Mouse (Mus musculus) left cerebral cortex, adult 2 months (tissue): ENCODE data around the gene Dab1. TPM values are rescaled to one million over a fixed set of nuclear protein-coding genes. Genes with fewer than 3 reads are reported as not detected.

Source experiments
- DNase-seq, 2 experiments: peaks; one replicate each; pipeline ENCODE4 v3.0.0; 2021 to 2022; ENCODE audit warnings: low spot score in 2 of 2, mixed read lengths in 1 of 2; ENCODE audit errors: extremely low spot score in 1 of 2
- H3K27ac ChIP-seq: fragments of 200-600 bp; 2 replicates; pipeline ENCODE4 v1.8.1; 2022
- H3K4me3 ChIP-seq: fragments of 200-600 bp; 2 replicates; pipeline ENCODE4 v1.8.1; 2022
- CTCF ChIP-seq: fragments of 200-600 bp; IDR thresholded peaks from 2 replicates; pipeline ENCODE4 v1.8.1; 2022; ENCODE audit warnings: antibody characterized with exemption, mild to moderate bottlenecking, moderate library complexity
- intact Hi-C: fragments of 180-260 bp; cut with DNase I; formaldehyde crosslinking; loops from one replicate; pipeline ENCODE4 v1.15.1; 2025
- total RNA-seq, 2 experiments: library from RNA; stranded (reverse); gene quantifications; 2 replicates each; pipeline ENCODE4 v1.2.3; 2021

The Dab1 gene
- total RNA-seq, 2 experiments from 2014 or later: 121 to 131 TPM

DNA sequence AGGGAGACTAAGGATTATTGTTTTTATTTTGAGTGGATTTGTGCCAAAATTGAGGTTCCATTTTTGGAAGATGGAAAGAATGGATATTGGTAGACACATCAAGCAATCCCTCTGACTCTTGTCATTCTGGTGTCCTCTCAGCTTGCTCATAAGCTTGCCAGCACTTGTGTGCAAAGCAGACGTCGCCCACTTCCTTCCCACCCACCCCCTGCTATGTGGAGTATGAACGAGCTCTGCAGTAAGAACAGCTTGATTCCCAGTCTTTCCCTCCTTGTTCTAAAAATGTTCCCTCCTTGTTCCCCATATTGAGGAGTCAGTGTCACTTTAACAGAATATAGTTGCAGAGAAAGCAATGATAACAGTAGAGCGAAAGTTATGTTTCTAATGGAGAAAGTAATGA lies 11.0 kb downstream of the Dab1 start:
- peak in 1 of 2 experiments; percentile 20 for DNase-seq
- no peak overlapping the region for H3K4me3 ChIP-seq
- no peak for TF ChIP-seq CTCF
- intact Hi-C loops: loop anchor here (1.0 to 5.0 kb wide), 2 partner anchors 42 to 96 kb away; no protein-coding TSS in a partner anchor
- H3K27ac ChIP-seq: peak overlapping the region; percentile 24; the same call in 1 of the 2 replicates

DNA sequence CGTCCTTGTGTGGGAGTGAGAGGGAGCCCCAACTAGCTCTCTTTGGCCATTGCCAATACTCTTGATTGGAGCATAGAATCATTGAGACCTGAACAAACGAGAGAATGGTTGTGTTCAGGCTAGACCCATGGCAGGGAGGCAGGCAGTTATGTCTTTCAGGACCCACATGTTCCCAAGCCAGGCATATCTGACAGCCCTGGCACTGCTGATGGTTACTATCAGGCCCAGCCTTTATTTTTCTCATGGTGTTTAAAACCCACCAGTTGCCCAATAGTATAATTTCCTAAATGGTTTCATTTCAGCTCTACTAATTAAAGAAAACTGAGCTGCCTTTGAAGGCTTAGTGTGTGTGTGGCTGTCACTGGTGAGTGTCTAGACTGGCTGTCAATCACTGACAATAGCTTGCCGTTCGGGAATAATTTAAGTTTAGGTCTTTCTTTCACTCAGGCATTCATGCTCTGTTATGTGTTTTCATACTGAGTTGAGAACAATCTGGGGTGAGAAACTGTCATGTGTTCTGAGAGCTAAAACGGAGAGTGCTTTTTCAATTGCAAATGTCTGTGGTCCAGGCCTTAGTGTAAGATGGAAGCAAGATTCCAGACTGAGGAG lies 17.1 kb downstream of the Dab1 start:
- intact Hi-C loops: no loop called here

DNA sequence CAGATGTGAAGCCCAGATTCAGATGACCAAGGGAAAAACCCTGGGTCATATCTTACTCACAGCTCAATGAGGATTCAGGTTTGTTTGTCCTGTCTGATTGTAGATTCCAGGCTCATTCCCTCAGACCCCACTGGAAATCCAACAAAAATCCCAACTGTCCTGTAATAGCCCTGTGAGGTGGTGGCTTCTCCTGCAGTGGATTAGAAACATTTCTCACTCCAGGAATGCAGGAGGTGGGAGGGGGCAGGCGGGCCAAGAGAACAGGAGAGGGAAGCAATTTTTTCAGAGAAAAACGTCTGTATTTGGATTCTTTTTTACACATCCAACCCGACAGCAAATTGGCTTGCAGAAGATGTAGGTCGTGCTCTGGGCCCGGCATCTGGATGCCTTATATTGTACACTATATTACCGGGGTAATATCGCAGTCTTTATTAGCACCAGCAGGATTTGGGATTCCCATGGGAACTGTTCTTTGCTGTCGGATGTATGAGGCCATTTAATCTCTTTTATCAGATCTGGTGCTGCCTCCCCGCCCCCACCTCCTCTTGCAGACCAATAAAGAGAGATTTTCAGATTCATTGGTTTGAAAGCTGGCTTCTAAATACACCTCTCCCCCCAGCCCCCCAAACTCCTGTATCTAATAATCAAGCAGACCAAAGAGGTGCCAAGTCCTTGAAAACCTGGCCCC lies 29.2 kb downstream of the Dab1 start:
- no peak overlapping the region for H3K27ac ChIP-seq
- H3K4me3 ChIP-seq: no peak overlapping the region
- no peak for TF ChIP-seq CTCF
- no peak for DNase-seq
- intact Hi-C loops: no loop called here

More for the DNA sequence above, 17.1 kb downstream of the Dab1 start:
- DNase-seq: no peak
- Histone ChIP-seq H3K4me3 (no peak overlapping the region), H3K27ac (no peak overlapping the region)
- TF ChIP-seq CTCF: no peak

DNA sequence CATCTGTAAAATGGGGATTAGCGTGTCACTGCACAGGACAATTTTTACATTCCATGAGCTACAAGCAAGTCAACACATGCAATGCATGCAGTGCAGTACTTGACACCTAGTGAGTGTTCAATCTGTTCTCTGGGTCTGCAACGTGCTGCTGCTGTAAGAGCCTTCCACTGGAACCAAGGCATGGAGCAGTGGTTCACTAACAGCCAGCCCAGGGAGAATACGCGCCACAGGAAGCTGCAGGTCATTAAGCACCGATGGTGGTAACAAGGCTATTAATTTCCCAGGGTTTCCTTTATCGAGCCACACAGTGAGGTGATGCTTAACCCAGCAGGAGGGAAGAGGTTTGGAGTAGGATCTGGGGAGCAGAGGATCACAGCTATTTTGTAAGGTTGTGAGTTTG lies 36.6 kb downstream of the Dab1 start:
- Histone ChIP-seq H3K4me3 (no peak overlapping the region), H3K27ac (no peak overlapping the region)
- intact Hi-C loops: no loop called here
- TF ChIP-seq CTCF: no peak
- no peak for DNase-seq

DNA sequence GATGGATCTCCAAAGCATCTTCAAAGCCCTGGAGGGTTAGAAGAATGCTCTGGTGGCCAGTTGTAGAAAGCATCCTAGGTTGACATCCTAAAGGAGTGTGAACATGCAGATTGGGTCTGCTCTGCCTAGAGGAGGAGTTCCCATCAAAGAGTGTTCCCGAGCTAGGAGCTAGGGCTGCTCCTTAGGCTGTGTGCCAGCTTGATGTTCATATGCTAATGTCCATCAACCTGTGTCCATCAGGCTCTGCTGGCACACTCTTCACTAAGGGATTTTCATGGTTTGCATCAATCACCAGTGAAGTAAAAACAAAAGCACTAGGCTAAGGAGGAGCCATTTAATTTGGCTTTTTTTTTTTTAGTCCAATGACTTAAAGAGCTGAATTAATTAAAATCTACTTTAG lies 42.2 kb downstream of the Dab1 start:
- no peak for TF ChIP-seq CTCF
- no peak overlapping the region for H3K27ac ChIP-seq
- H3K4me3 ChIP-seq: no peak overlapping the region
- no peak for DNase-seq
- intact Hi-C loops: no loop called here

DNA sequence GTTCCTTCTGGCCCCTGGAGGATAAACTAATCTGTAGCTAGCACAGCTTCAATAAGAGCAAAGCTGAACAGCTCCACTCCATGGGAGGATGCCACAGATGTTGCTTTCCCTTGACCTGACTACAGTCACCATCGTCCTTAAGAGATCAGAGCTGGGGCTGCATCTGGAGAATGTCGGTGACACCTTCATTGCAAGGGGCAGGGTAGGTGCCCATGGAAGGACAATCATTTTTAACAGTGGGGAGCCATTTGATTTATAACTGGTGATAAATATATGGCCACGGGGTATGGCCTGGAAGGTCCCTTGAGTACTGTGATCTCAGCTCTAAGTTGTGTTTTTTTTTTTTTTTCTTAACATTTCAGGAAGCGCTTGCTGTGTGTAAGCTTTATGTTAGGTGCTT lies 48.3 kb downstream of the Dab1 start:
- DNase-seq: no peak
- TF ChIP-seq CTCF: no peak
- intact Hi-C loops: no loop called here
- Histone ChIP-seq H3K4me3 (no peak overlapping the region), H3K27ac (no peak overlapping the region)

DNA sequence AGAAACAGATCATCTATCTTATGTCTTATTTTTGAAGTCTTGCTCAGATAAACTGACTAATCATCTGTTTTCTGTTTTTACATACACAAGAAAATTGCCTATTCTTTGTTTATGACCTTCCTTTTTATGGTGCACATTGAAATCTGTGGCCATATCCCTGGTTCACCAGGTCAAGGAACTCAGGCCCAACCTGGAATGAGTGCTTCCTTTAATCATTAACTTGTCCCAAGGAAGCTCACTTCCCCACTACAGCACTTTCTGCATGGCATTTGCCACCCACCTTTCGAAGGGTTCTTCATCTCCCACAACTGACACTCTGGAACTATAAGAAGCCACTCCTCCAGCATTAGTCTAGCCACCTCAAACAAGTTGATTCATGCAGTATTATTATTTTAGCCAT lies 58.0 kb downstream of the Dab1 start:
- intact Hi-C loops: no loop called here
- no peak for DNase-seq
- no peak overlapping the region for H3K27ac ChIP-seq
- no peak overlapping the region for H3K4me3 ChIP-seq
- TF ChIP-seq CTCF: no peak

DNA sequence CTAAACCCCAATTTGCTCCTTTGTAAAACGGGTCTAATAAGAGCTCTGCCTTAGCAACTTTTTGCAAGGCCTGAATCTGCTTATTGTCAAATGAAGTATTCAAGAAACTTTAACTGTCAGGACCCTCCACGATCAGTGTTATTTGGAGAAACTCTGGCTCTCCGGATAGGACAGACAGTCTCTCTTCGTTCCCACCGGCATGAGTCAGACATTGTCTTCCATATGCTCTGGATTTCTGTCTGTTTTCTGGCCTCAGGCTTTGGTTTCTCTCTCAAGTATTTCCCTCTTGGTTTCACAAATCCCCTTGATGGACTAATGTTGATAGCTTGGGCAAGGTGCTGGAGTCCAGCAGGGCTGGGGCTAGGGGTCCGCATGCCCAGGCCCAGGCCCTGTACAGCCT lies 59.3 kb downstream of the Dab1 start:
- DNase-seq: no peak
- no peak for TF ChIP-seq CTCF
- H3K27ac ChIP-seq: 0 out of 2 replicates have a peak overlapping the region, but pooled peaks have one; percentile 8

DNA sequence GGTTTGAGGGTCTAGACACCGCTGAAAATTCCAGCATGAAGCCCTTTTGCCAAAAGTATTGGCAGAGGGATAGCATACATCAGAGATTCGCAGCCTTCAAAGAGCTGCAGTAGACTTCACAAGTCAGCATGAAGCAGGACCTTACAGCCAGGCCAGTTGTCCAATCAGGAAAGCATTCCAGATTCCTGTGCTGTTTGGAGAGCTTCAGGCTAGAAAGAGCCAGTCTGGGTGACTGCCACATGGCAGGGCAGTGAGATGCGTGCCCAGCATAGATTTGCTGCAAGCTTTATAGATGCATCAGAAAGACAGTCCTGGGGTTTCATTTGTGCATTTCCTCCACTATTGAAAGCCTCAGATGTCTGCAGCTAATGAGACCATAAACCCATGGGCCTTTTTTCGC lies 66.0 kb downstream of the Dab1 start:
- no peak overlapping the region for H3K4me3 ChIP-seq
- DNase-seq: no peak
- TF ChIP-seq CTCF: no peak
- intact Hi-C loops: no loop called here
- H3K27ac ChIP-seq: no peak overlapping the region

More for the DNA sequence above, 59.3 kb downstream of the Dab1 start:
- no peak overlapping the region for H3K4me3 ChIP-seq
- intact Hi-C loops: no loop called here

DNA sequence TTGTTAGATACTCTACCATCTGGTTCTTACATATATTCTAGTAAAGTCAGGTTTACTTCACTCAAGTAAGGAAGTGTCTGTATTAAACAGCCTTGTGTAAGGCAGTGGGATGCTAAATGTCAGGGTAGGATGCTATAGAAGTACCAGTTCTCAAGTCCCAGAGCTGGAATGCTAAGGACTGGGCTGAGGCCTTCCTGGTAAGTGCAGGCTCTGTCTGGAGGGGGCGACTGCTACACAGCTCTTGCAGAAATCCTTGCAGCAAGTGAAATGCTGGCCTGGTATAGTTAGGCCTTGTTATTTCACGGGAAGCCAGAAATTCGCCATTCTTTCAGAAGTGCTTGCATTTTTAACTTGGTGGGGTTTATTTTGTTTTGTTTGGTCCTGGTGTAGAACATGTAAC lies 72.6 kb downstream of the Dab1 start:
- no peak overlapping the region for H3K27ac ChIP-seq
- intact Hi-C loops: loop anchor here (10.0 kb wide), 2 partner anchors 673 to 1203 kb away; no protein-coding TSS in a partner anchor
- peak; percentile 44 for TF ChIP-seq CTCF
- no peak for DNase-seq
- no peak overlapping the region for H3K4me3 ChIP-seq

DNA sequence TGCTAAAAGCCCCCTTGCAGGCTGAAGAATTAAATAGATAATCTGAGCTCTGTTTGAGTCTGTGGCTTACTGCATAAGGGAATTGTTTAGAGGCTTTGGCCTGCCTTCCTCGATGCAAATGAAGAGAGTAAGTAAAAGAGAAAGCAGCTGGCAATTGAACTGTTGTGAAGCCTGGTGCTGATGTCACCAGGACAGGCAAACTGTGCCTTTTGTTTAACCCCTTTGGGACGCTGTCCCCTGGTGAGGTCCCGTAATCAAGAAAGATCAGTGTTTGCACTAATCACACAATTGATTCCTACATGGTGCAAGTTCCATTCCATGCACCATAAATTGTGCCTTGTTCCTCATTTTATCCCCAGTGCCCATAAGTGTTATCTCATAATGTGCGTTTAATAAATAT lies 80.6 kb downstream of the Dab1 start:
- TF ChIP-seq CTCF: no peak
- no peak overlapping the region for H3K4me3 ChIP-seq
- intact Hi-C loops: loop anchor here (10.0 kb wide), 2 partner anchors 665 to 1195 kb away; no protein-coding TSS in a partner anchor
- no peak for DNase-seq
- H3K27ac ChIP-seq: no peak overlapping the region; the same call in 1 of the 2 replicates

DNA sequence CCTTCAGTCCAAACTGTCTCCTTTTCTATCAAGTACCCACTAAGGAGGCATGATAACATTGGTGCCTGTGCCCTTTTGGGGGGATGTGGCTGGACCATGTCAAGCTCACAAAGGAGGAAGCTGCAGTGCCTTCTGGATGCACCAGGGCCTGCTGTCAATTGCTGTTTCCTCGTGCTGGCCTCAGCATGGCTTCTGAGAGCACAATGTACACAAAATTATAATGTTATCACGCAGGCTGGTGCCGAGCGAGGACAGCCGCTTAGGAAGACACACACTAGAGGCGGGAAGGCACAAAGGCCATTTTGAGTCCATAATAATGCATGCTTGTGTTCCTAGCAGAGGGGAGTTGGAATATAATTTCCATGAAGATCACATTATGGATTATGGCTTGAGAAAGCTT lies 81.2 kb downstream of the Dab1 start:
- intact Hi-C loops: no loop called here
- DNase-seq: no peak
- TF ChIP-seq CTCF: no peak; the same call in 1 of the 2 replicates
- Histone ChIP-seq H3K27ac (no peak overlapping the region), H3K4me3 (no peak overlapping the region)

DNA sequence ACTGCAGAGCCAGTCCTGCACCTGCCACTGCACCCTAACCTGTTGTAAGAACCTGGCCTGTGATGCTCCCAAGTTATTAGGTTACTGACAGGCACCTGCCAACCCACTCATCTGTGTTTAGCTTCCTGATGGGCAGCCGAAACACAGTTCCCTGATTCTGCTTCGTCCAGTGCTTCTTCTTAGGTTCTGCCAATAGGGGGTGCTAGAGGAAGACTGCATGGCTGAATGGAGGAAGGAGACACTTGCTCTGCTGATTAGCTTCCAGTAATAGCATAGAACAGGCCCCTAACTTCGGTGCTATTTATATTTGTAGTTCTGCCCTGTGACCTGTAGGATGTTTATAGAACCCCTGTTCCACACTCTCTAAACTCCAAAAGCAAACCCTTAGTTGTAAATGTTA lies 83.0 kb downstream of the Dab1 start:
- Histone ChIP-seq H3K4me3 (no peak overlapping the region), H3K27ac (no peak overlapping the region)
- TF ChIP-seq CTCF: peak; percentile 60
- DNase-seq: no peak
- intact Hi-C loops: no loop called here
